ENCODE assay signal across 12 mouse cellular contexts in genomic region chr1:38437671-38438070, GRCm38 (mm10).
DNase-seq lines count a peak whose midpoint lies in the region; ATAC-seq and TF ChIP-seq lines count a peak whose summit lies in the region.
"Had no signal": no experiment of that assay in that cellular context is flagged by ENCODE, and none has a peak within 500 bp of the region (broad histone marks: within the 10 kb centered on the region; RNA-seq: fewer than 3 reads in every experiment).

No protein-coding gene starts in this region.

- in situ Hi-C loops in Patski (cut with MboI; ENCODE audit: low pct_unique_long_range_greater_than_20kb): no loop called here

- H3K9ac ChIP-seq in hindbrain, embryonic 12.5 days: no peak overlapping the region
- H3K9ac ChIP-seq: limb, embryonic 15.5 days; midbrain, embryonic 12.5 days had no signal

- POLR2A ChIA-PET in Patski (lab: Charles Lee): no interaction called here

- H3K9me3 ChIP-seq in hindbrain, embryonic 12.5 days (replicated peaks): no peaks in the 10 kb centered on the region
- H3K9me3 ChIP-seq: limb, embryonic 15.5 days; midbrain, embryonic 12.5 days had no signal

- H3K4me1 ChIP-seq in hindbrain, embryonic 12.5 days: peaks cover 60% of the 10 kb centered on the region

- peak; percentile 37 to 58 for DNase-seq in heart, adult 18-20 months
- DNase-seq in heart, postnatal 4 days: no peak
- DNase-seq in 3134 (ENCODE audit: extremely low read depth, insufficient read length, low spot score) (peak; percentile 72), Patski (ENCODE audit: low read depth, low spot score) (peak; percentile 73)
- DNase-seq in cerebellum, adult 9-11 months: no peak
- DNase-seq in kidney, adult 8-10 months: no peak
- DNase-seq: adrenal gland, postnatal 10 days; thymus, adult 18-20 months had no signal

- no peak for TF ChIP-seq CTCF in Patski (IDR thresholded peaks at IDR 0.05)

- H3K4me2 ChIP-seq in hindbrain, embryonic 12.5 days (replicated peaks): no peak overlapping the region
- H3K4me2 ChIP-seq: limb, embryonic 15.5 days; midbrain, embryonic 12.5 days had no signal

- no peaks in the 10 kb centered on the region for H3K27me3 ChIP-seq in Patski
- H3K27me3 ChIP-seq in hindbrain, embryonic 12.5 days: no peaks in the 10 kb centered on the region
- H3K27me3 ChIP-seq: limb, embryonic 15.5 days; midbrain, embryonic 12.5 days had no signal

- H3K4me3 ChIP-seq in hindbrain, embryonic 12.5 days: no peak overlapping the region
- H3K4me3 ChIP-seq: limb, embryonic 15.5 days; midbrain, embryonic 12.5 days had no signal

- H3K36me3 ChIP-seq in hindbrain, embryonic 12.5 days: no peaks in the 10 kb centered on the region
- H3K36me3 ChIP-seq: limb, embryonic 15.5 days; midbrain, embryonic 12.5 days had no signal

- peak; percentile 94 for ATAC-seq in Patski
- ATAC-seq in hindbrain, embryonic 12.5 days (ENCODE audit: low FRiP score): no peak
- no peak for ATAC-seq in cerebellum, adult (ENCODE audit: insufficient number of reproducible peaks, low FRiP score, low TSS enrichment)

- 64% methylated on average over 4 of the region's 4 CpGs for WGBS in hindbrain, embryonic 12.5 days

- CTCF ChIA-PET in Patski (lab: Charles Lee): no interaction called here

- H3K27ac ChIP-seq in hindbrain, embryonic 12.5 days: peak overlapping the region; percentile 75
- H3K27ac ChIP-seq: limb, embryonic 15.5 days had no signal

Comparison
In these comparisons a context has a peak if more than half of its experiments do, and no peak if none do; other contexts are left out.
1. DNase-seq: peak in heart, adult 18-20 months (2 of 2), 3134 (single experiment) and Patski (single experiment); none in heart, postnatal 4 days (single experiment), cerebellum, adult 9-11 months (single experiment) and kidney, adult 8-10 months (0 of 2).